Mouse (Mus musculus) forebrain, embryonic 16.5 days (tissue): ENCODE data around the gene Phf11b. TPM values are rescaled to one million over a fixed set of nuclear protein-coding genes. Genes with fewer than 3 reads are reported as not detected.
"Not testable (repeated sequence)": the region's sequence is repeated elsewhere in the genome, so short reads cannot be mapped to it uniquely, and the experiment has no call there.

Experiments used
- ATAC-seq: fragments of 200-750 bp; cut with Nextera tagmentation; 2 replicates; pipeline ENCODE4 v1.8.0; 2017; ENCODE audit warnings: mild to moderate bottlenecking, moderate library complexity
- H3K27ac ChIP-seq: fragments of 300-500 bp; sonication (generic); 2 replicates; pipeline ENCODE4 v1.5.1; 2014; ENCODE audit warnings: low read length, control low read depth
- H3K27me3 ChIP-seq: fragments of 300-500 bp; sonication (generic); replicated peaks from 2 replicates; pipeline ENCODE4 v1.6.1; 2014; ENCODE audit warnings: low read length; ENCODE audit not compliant: control insufficient read depth, insufficient read depth
- H3K36me3 ChIP-seq: fragments of 300-500 bp; sonication (generic); 2 replicates; pipeline ENCODE4 v1.6.1; 2014; ENCODE audit not compliant: control insufficient read depth, insufficient read depth
- H3K4me1 ChIP-seq: fragments of 300-500 bp; sonication (generic); replicated peaks from 2 replicates; pipeline ENCODE4 v1.6.1; 2014; ENCODE audit warnings: low read length; ENCODE audit not compliant: control insufficient read depth, insufficient read depth
- H3K4me2 ChIP-seq: fragments of 300-500 bp; sonication (generic); 2 replicates; pipeline ENCODE4 v1.6.1; 2014; ENCODE audit warnings: mild to moderate bottlenecking, low read length, control low read depth
- H3K4me3 ChIP-seq: fragments of 300-500 bp; sonication (generic); replicated peaks from 2 replicates; pipeline ENCODE4 v1.5.1; 2014; ENCODE audit warnings: mild to moderate bottlenecking, low read length, control low read depth
- H3K9ac ChIP-seq: fragments of 300-500 bp; sonication (generic); replicated peaks from 2 replicates; pipeline ENCODE4 v1.6.1; 2014; ENCODE audit warnings: low read depth, low read length, control low read depth
- H3K9me3 ChIP-seq: fragments of 300-500 bp; sonication (generic); 2 replicates; pipeline ENCODE4 v1.6.1; 2016; ENCODE audit warnings: low read length; ENCODE audit not compliant: control insufficient read depth
- WGBS: fragments of 180-500 bp; shearing (Covaris S2); extraction: QIAGEN DNeasy Blood & Tissue Kit; methylation state at CpG from one replicate; pipeline ENCODE4 v1.1.7; 2014; 5-methylcytosine and 5-hydroxymethylcytosine counted together
- polyA plus RNA-seq: library from polyadenylated mRNA; unstranded; fragments of >200 nt; fragmentation: Nextera tagmentation; extraction: Ambion mirVana; gene quantifications from 2 replicates; pipeline ENCODE4 v1.2.1, GENCODE M21; 2015

Phf11b gene
- polyA plus RNA-seq = not detected in 2 replicates

DNA sequence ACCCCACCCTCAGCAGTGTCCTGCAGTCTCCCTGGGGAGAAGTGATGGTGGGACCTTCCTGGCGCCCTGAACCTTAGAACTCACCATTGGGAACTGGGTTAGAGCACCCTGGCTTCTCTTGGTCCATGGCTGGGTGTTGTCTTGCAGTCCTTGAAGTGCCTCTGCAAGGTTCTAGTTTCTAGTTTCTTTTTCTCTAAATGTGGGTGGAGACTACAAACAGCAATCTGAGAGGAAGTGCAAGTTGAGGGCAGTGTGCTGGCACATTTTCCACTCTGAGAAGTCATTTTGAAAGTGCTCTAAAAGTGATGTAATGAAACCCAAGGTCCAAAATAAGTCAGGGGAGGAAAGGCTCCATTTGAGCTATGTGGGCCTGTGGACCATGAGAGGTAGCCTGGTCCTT is at the start of gene Phf11b:
Phf11b (minus strand) TSS at position 163 of the 400 bp plus-strand sequence.
- 56% methylated on average over 1 of the region's 1 CpGs for WGBS
- not testable (repeated sequence) for H3K9ac ChIP-seq, H3K9me3 ChIP-seq

DNA sequence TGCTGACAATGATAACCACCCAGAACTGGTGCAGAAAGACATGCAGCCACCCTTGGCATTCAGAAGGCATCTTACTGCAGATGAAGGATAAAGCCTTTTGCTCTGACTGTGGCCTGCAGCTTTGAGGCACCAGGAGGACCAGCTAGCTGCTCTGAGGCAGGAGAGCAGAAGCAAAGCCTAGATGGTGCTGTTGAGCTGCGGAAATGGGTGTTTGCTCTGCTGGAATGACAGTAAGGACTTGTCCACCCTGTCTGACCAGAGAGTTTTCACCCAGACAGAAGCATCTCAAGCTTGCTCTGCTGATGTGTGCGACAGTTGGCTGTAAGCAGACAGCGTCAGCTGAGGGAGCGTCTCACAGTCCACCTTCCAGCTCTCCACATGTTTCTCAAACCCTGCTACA is 49.0 kb upstream of the Phf11b start:
- H3K9ac ChIP-seq, H3K4me3 ChIP-seq, H3K27ac ChIP-seq, H3K4me2 ChIP-seq, H3K36me3 ChIP-seq, ATAC-seq, H3K9me3 ChIP-seq, H3K27me3 ChIP-seq, H3K4me1 ChIP-seq: not testable (repeated sequence)
- WGBS = 82% methylated on average over 4 of the region's 4 CpGs

More for the DNA sequence above, at the start of gene Phf11b:
- H3K27me3 ChIP-seq, ATAC-seq, H3K4me2 ChIP-seq, H3K4me3 ChIP-seq, H3K36me3 ChIP-seq, H3K27ac ChIP-seq, H3K4me1 ChIP-seq: not testable (repeated sequence)

DNA sequence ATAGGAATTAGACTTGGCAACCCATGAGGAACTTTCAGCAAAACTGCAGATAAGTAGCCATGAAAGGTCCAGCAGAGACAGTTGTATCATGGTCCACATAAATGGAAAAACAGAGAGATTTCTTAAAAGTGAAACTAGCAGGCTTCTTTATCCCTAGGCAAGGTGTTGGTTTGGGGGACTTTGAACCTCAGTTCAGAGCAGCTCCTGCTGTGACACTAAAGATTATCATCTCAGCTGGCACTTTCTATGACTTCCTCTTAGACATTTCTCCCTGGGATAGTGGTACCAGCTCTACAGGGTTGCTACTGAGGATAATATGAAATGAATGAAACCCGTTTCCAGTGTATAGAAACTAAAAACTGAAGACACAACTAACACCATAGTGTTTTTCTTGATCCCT is 48.4 kb upstream of the Phf11b start:
- Histone ChIP-seq H3K4me1 (no peaks in the 10 kb centered on the region), H3K4me3 (no peak overlapping the region), H3K9ac (no peak overlapping the region), H3K36me3 (no peaks in the 10 kb centered on the region), H3K27ac (no peak overlapping the region), H3K9me3 (no peaks in the 10 kb centered on the region), H3K27me3 (no peaks in the 10 kb centered on the region), H3K4me2 (no peak overlapping the region)
- no peak for ATAC-seq
- 64% methylated on average over 1 of the region's 1 CpGs for WGBS

- Histone ChIP-seq H3K27me3 (no peaks in the 10 kb centered on the region), H3K36me3 (no peaks in the 10 kb centered on the region), H3K4me2 (no peak overlapping the region), H3K4me3 (no peak overlapping the region), H3K9me3 (peaks cover 3% of the 10 kb centered on the region; the same call in 1 of the 2 replicates), H3K9ac (no peak overlapping the region), H3K4me1 (no peaks in the 10 kb centered on the region), H3K27ac (no peak overlapping the region)
- no peak for ATAC-seq
- 93% methylated on average over 25 of the region's 25 CpGs for WGBS
Measured at GRCm38 (mm10) chr14:59370348-59371068, 29.4 kb upstream of the Phf11b start.

DNA sequence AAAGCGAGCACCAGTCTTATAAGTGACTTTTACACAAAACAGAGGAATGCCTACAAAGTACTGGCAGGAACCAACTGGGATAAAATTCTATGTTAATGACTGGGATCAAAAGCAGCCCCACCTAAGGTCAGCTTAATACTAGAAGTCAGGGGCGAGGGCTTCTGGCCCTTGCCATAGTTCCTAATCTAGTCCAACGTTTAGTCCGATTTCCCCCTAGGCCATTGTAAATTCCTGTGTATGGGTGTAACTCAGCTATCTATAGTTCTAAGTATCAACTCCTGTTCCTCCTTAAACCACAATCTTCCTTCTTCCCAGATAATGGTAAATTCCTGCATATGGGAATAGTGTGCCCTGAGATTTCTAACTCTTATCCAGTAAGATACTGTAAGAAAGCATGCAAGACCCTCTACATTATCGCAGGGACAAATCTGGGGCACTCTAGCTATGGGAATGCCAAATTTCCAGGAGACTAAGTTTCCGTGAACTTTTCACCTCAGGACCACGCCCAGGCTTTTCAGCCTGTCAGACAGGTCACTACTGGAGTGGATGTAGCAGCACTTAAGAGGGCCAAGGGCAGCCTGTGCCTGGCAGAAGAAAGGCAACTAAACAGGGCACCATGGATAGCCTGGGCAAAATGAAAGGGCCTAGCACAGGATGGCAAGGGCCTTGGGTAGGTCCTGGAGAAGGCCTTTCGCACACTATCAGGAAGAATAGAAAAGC is 25.4 kb upstream of the Phf11b start:
- WGBS = 90% methylated on average over 8 of the region's 8 CpGs
- H3K27ac ChIP-seq = no peak overlapping the region
- H3K9ac ChIP-seq = no peak overlapping the region
- H3K4me3 ChIP-seq = no peak overlapping the region
- no peaks in the 10 kb centered on the region for H3K27me3 ChIP-seq
- no peak for ATAC-seq
- H3K4me1 ChIP-seq = no peaks in the 10 kb centered on the region
- no peak overlapping the region for H3K4me2 ChIP-seq
- no peaks in the 10 kb centered on the region for H3K36me3 ChIP-seq
- peaks cover 3% of the 10 kb centered on the region; the same call in 1 of the 2 replicates for H3K9me3 ChIP-seq

- Histone ChIP-seq H3K4me2 (no peak within 1 kb of the TSS), H3K4me1 (no peaks in the 10 kb centered on the region), H3K4me3 (no peak within 1 kb of the TSS), H3K9ac (no peak within 1 kb of the TSS), H3K9me3 (no peaks in the 10 kb centered on the region), H3K27me3 (no peaks in the 10 kb centered on the region), H3K27ac (no peak within 1 kb of the TSS), H3K36me3 (no peaks in the 10 kb centered on the region)
- no peak for ATAC-seq
- WGBS = 83% methylated on average over 6 of the region's 6 CpGs
Measured at GRCm38 (mm10) chr14:59365244-59365644, 24.1 kb upstream of the Phf11b start, which contains the start of gene Phf11d. Gene Phf11d, minus strand, starts transcription at chr14:59365470.

DNA sequence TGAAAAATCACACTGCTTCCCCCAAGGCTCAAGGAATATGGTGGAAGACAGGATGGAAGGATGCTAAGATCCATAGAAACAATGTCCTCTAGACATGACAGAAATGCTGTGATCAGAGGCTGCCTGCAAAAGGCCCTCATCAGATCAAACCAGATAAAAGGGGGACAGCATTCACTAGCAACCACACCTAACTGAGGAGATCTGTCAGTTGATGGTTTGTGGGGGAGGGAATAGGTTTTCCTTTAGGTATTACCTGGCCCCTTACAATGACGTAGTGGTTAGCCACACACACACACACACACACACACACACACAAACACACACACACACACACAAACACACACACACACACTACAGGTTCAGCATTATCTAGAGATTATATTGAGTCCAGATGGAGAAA is 1.6 kb downstream of the Phf11b start:
- ATAC-seq = no peak
- Histone ChIP-seq H3K27me3 (no peaks in the 10 kb centered on the region), H3K9me3 (no peaks in the 10 kb centered on the region), H3K4me1 (no peaks in the 10 kb centered on the region), H3K9ac (no peak overlapping the region), H3K4me3 (no peak overlapping the region), H3K36me3 (no peaks in the 10 kb centered on the region), H3K27ac (no peak overlapping the region), H3K4me2 (no peak overlapping the region)
- 88% methylated on average over 1 of the region's 1 CpGs for WGBS

DNA sequence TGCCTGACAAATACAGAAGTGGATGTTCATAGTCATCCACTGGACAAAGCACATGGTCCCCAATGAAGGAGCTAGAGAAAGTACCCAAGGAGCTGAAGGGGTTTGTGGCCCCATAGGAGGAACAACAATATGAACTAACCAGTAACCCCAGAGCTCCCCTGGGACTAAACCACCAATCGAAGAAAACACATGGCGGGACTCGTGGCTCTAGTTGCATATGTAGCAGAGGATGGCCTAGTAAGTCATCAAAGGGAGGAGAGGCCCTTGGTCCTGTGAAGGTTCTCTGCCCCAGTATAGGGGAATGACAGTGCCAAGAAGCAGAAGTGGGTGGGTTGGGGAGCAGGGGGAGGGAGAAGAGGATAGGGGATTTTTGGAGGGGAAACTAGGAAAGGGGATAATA is 5.1 kb downstream of the Phf11b start:
- not testable (repeated sequence) for H3K27ac ChIP-seq, H3K9me3 ChIP-seq, H3K36me3 ChIP-seq, H3K4me3 ChIP-seq, H3K9ac ChIP-seq, H3K4me2 ChIP-seq, ATAC-seq, H3K4me1 ChIP-seq, H3K27me3 ChIP-seq
- WGBS = 89% methylated on average over 3 of the region's 3 CpGs

GRCm38 (mm10) chr14:59330499-59330898 is 10.7 kb downstream of the Phf11b start:
- not testable (repeated sequence) for H3K4me3 ChIP-seq, H3K4me1 ChIP-seq, H3K9ac ChIP-seq, ATAC-seq, H3K36me3 ChIP-seq, H3K4me2 ChIP-seq, H3K27ac ChIP-seq, H3K9me3 ChIP-seq, H3K27me3 ChIP-seq
- 65% methylated on average over 3 of the region's 3 CpGs for WGBS
